Mouse (Mus musculus): ENCODE measurements at regions not wholly inside any gene's neighbourhood (a gene's known extent, or its start where the extent isn't known, plus 50 kb on each side); places are given as distances from the start of the nearest gene placed in this dataset.
"Not testable (repeated sequence)": the region's sequence is repeated elsewhere in the genome, so short reads cannot be mapped to it uniquely, and the experiment has no call there.

- ATAC-seq: no peak
- WGBS: 87% methylated on average over 4 of the region's 4 CpGs
These were observed 837.8 kb upstream of the Vwc2 start for GRCm38 (mm10) chr11:10276224-10276623.

GRCm38 (mm10) chr11:10283553-10283952, 830.5 kb upstream of the Vwc2 start:
- no peaks in the 10 kb centered on the region for H3K4me1 ChIP-seq
- H3K4me3 ChIP-seq: no peak overlapping the region
- no peaks in the 10 kb centered on the region for H3K9me3 ChIP-seq (replicated peaks)
- H3K4me2 ChIP-seq: no peak overlapping the region
- no peaks in the 10 kb centered on the region for H3K36me3 ChIP-seq (ENCODE audit: poor library complexity, severe bottlenecking)
- no peaks in the 10 kb centered on the region for H3K27me3 ChIP-seq
- no peak overlapping the region for H3K9ac ChIP-seq
- no peak for ATAC-seq
- H3K27ac ChIP-seq: no peak overlapping the region

More at GRCm38 (mm10) chr11:10276224-10276623, 837.8 kb upstream of the Vwc2 start:
- no peak overlapping the region for H3K9ac ChIP-seq
- no peak overlapping the region for H3K4me2 ChIP-seq
- no peak overlapping the region for H3K27ac ChIP-seq
- H3K4me1 ChIP-seq: no peaks in the 10 kb centered on the region
- no peaks in the 10 kb centered on the region for H3K27me3 ChIP-seq
- H3K9me3 ChIP-seq (replicated peaks): no peaks in the 10 kb centered on the region
- no peak overlapping the region for H3K4me3 ChIP-seq
- no peaks in the 10 kb centered on the region for H3K36me3 ChIP-seq (ENCODE audit: poor library complexity, severe bottlenecking)

- H3K27me3 ChIP-seq: no peaks in the 10 kb centered on the region
- H3K9me3 ChIP-seq (replicated peaks): no peaks in the 10 kb centered on the region
- H3K4me2 ChIP-seq: no peak overlapping the region
- WGBS: 89% methylated on average over 4 of the region's 4 CpGs
- H3K9ac ChIP-seq: no peak overlapping the region
- no peak overlapping the region for H3K27ac ChIP-seq
- no peak overlapping the region for H3K4me3 ChIP-seq
- ATAC-seq: no peak
- H3K4me1 ChIP-seq: no peaks in the 10 kb centered on the region
- no peaks in the 10 kb centered on the region for H3K36me3 ChIP-seq (ENCODE audit: poor library complexity, severe bottlenecking)
These were observed 822.0 kb upstream of the Vwc2 start for GRCm38 (mm10) chr11:10291996-10292395.

- 90% methylated on average over 5 of the region's 5 CpGs for WGBS
- no peak overlapping the region for H3K4me3 ChIP-seq
- no peak overlapping the region for H3K27ac ChIP-seq
- ATAC-seq: no peak
- H3K27me3 ChIP-seq: no peaks in the 10 kb centered on the region
- H3K9ac ChIP-seq: no peak overlapping the region
- no peaks in the 10 kb centered on the region for H3K9me3 ChIP-seq (replicated peaks)
- H3K4me2 ChIP-seq: no peak overlapping the region
- H3K36me3 ChIP-seq (ENCODE audit: poor library complexity, severe bottlenecking): no peaks in the 10 kb centered on the region
- H3K4me1 ChIP-seq: no peaks in the 10 kb centered on the region
These were observed 804.9 kb upstream of the Vwc2 start for GRCm38 (mm10) chr11:10309023-10309720.

GRCm38 (mm10) chr11:10317427-10317826, 796.6 kb upstream of the Vwc2 start:
- Histone ChIP-seq H3K9ac (no peak overlapping the region), H3K36me3 (ENCODE audit: poor library complexity, severe bottlenecking) (no peaks in the 10 kb centered on the region), H3K4me3 (no peak overlapping the region), H3K27ac (no peak overlapping the region), H3K9me3 (replicated peaks) (no peaks in the 10 kb centered on the region), H3K4me1 (no peaks in the 10 kb centered on the region), H3K4me2 (no peak overlapping the region), H3K27me3 (no peaks in the 10 kb centered on the region)
- ATAC-seq: no peak
- 100% methylated on average over 2 of the region's 2 CpGs for WGBS

GRCm38 (mm10) chr11:10318048-10318759, 795.8 kb upstream of the Vwc2 start:
- H3K9me3 ChIP-seq (replicated peaks): no peaks in the 10 kb centered on the region
- no peak overlapping the region for H3K9ac ChIP-seq
- H3K36me3 ChIP-seq (ENCODE audit: poor library complexity, severe bottlenecking): no peaks in the 10 kb centered on the region
- H3K4me1 ChIP-seq: no peaks in the 10 kb centered on the region
- H3K27me3 ChIP-seq: no peaks in the 10 kb centered on the region
- 81% methylated on average over 3 of the region's 3 CpGs for WGBS
- no peak overlapping the region for H3K4me2 ChIP-seq
- no peak overlapping the region for H3K4me3 ChIP-seq
- no peak for ATAC-seq
- no peak overlapping the region for H3K27ac ChIP-seq

GRCm38 (mm10) chr11:10330253-10330652, 783.8 kb upstream of the Vwc2 start:
- not testable (repeated sequence) for H3K4me1 ChIP-seq; H3K27me3 ChIP-seq; H3K9ac ChIP-seq; ATAC-seq; H3K27ac ChIP-seq; H3K4me3 ChIP-seq; H3K36me3 ChIP-seq (ENCODE audit: poor library complexity, severe bottlenecking); H3K4me2 ChIP-seq; H3K9me3 ChIP-seq (replicated peaks)
- 36% methylated on average over 5 of the region's 5 CpGs for WGBS

GRCm38 (mm10) chr11:10337781-10338180, 776.2 kb upstream of the Vwc2 start:
- ATAC-seq: no peak
- 0% methylated on average over 2 of the region's 2 CpGs for WGBS

GRCm38 (mm10) chr11:10372340-10372739, 741.7 kb upstream of the Vwc2 start:
- H3K4me1 ChIP-seq: no peaks in the 10 kb centered on the region; the same call in 1 of the 2 replicates
- H3K9me3 ChIP-seq (replicated peaks): no peaks in the 10 kb centered on the region
- H3K36me3 ChIP-seq (ENCODE audit: poor library complexity, severe bottlenecking): no peaks in the 10 kb centered on the region
- no peak overlapping the region for H3K9ac ChIP-seq
- 0 out of 2 replicates have a peak, but pooled peaks have one; percentile 55 for ATAC-seq
- no peak overlapping the region for H3K4me3 ChIP-seq
- H3K27me3 ChIP-seq: no peaks in the 10 kb centered on the region
- no peak overlapping the region for H3K4me2 ChIP-seq
- no peak overlapping the region for H3K27ac ChIP-seq

More at GRCm38 (mm10) chr11:10337781-10338180, 776.2 kb upstream of the Vwc2 start:
- Histone ChIP-seq H3K27me3 (no peaks in the 10 kb centered on the region), H3K9me3 (replicated peaks) (no peaks in the 10 kb centered on the region), H3K4me3 (no peak overlapping the region), H3K4me1 (no peaks in the 10 kb centered on the region), H3K27ac (no peak overlapping the region), H3K4me2 (no peak overlapping the region), H3K36me3 (ENCODE audit: poor library complexity, severe bottlenecking) (no peaks in the 10 kb centered on the region), H3K9ac (no peak overlapping the region)
